Mouse (Mus musculus): Measurements from ENCODE around the gene Trim43a. TPM values are rescaled to one million over a fixed set of nuclear protein-coding genes. Genes with fewer than 3 reads are reported as not detected.

Trim43a gene
- polyA plus RNA-seq, 1 experiment from 2014 or later = not detected

Other genes starting within 250 kb of the Trim43a start
- gene Snx14, start 141.9 kb upstream of the Trim43a start, polyA plus RNA-seq (2014; fragmentation: Nextera tagmentation; extraction: Ambion mirVana) = 32.9 and 36.7 TPM in 2 replicates
- gene Gm20537, start 124.3 kb upstream of the Trim43a start, polyA plus RNA-seq (2014; fragmentation: Nextera tagmentation; extraction: Ambion mirVana) = 0.63 TPM in 1 of 2 replicates, not detected in the other
- 91.5 and 98.2 TPM in 2 replicates for gene Syncrip, start 98.3 kb upstream of the Trim43a start, polyA plus RNA-seq (2014; fragmentation: Nextera tagmentation; extraction: Ambion mirVana)
- 16.9 and 18.4 TPM in 2 replicates for gene Zfp949, start 32.9 kb upstream of the Trim43a start, polyA plus RNA-seq (2014; fragmentation: Nextera tagmentation; extraction: Ambion mirVana)
- 37.1 and 40.0 TPM in 2 replicates for gene Mthfsl, start 139.4 kb downstream of the Trim43a start, polyA plus RNA-seq (2014; fragmentation: Nextera tagmentation; extraction: Ambion mirVana)
- gene Bcl2a1d, start 151.0 kb downstream of the Trim43a start, polyA plus RNA-seq (2014; fragmentation: Nextera tagmentation; extraction: Ambion mirVana) = 0.39 and 0.63 TPM in 2 replicates